Mouse (Mus musculus) heart, embryonic 13.5 days (tissue): ENCODE measurements at regions not wholly inside any gene's neighbourhood (a gene's known extent, or its start where the extent isn't known, plus 50 kb on each side); places are given as distances from the start of the nearest gene placed in this dataset.

Source experiments
- ATAC-seq: fragments of 200-750 bp; cut with Nextera tagmentation; 2 replicates; pipeline ENCODE4 v1.8.0; 2017; ENCODE audit warnings: moderate TSS enrichment; ENCODE audit not compliant: insufficient number of reproducible peaks, low FRiP score, low TSS enrichment; ENCODE audit errors: extremely low read depth
- H3K27ac ChIP-seq: fragments of 300-500 bp; sonication (generic); replicated peaks from 2 replicates; pipeline ENCODE4 v1.5.1; 2015; ENCODE audit warnings: moderate library complexity, mild to moderate bottlenecking, inconsistent platforms
- H3K27me3 ChIP-seq: fragments of 300-500 bp; sonication (generic); replicated peaks from 2 replicates; pipeline ENCODE4 v1.6.1; 2015; ENCODE audit warnings: mild to moderate bottlenecking, inconsistent platforms
- H3K36me3 ChIP-seq: fragments of 300-500 bp; sonication (generic); 2 replicates; pipeline ENCODE4 v1.6.1; 2015; ENCODE audit warnings: mild to moderate bottlenecking, inconsistent platforms
- H3K4me1 ChIP-seq: fragments of 300-500 bp; sonication (generic); 2 replicates; pipeline ENCODE4 v1.6.1; 2015; ENCODE audit warnings: inconsistent platforms
- H3K4me2 ChIP-seq: fragments of 300-500 bp; sonication (generic); 2 replicates; pipeline ENCODE4 v1.6.1; 2015; ENCODE audit warnings: inconsistent platforms, mild to moderate bottlenecking, moderate library complexity
- H3K4me3 ChIP-seq: fragments of 300-500 bp; sonication (generic); 2 replicates; pipeline ENCODE4 v1.5.1; 2015; ENCODE audit warnings: moderate library complexity, mild to moderate bottlenecking, inconsistent platforms
- H3K9ac ChIP-seq: fragments of 300-500 bp; sonication (generic); 2 replicates; pipeline ENCODE4 v1.6.1; 2015; ENCODE audit warnings: inconsistent platforms, mild to moderate bottlenecking, moderate library complexity
- H3K9me3 ChIP-seq: fragments of 300-500 bp; sonication (generic); 2 replicates; pipeline ENCODE4 v1.6.1; 2016; ENCODE audit warnings: inconsistent platforms
- WGBS: fragments of 180-500 bp; shearing (Covaris S2); methylation state at CpG from one replicate; pipeline ENCODE4 v1.1.7; 2015; ENCODE audit warnings: mixed read lengths; 5-methylcytosine and 5-hydroxymethylcytosine counted together

- H3K27me3 ChIP-seq = 0 out of 2 replicates have a peak, but pooled peaks cover 2% of the 10 kb centered on the region
- H3K4me2 ChIP-seq = no peak overlapping the region
- no peak overlapping the region for H3K4me3 ChIP-seq
- H3K9ac ChIP-seq = no peak overlapping the region
- H3K9me3 ChIP-seq = no peaks in the 10 kb centered on the region
- WGBS = 75% methylated on average over 8 of the region's 8 CpGs
- H3K27ac ChIP-seq = no peak overlapping the region
- no peaks in the 10 kb centered on the region for H3K36me3 ChIP-seq
- peaks cover 7% of the 10 kb centered on the region; the same call in 1 of the 2 replicates for H3K4me1 ChIP-seq
- no peak for ATAC-seq
These were observed 56.6 kb upstream of the Rpl38 start for GRCm38 (mm10) chr11:114611690-114612089.

GRCm38 (mm10) chr11:114608009-114608408 is 60.3 kb upstream of the Rpl38 start:
- Histone ChIP-seq H3K9ac (no peak overlapping the region), H3K4me2 (no peak overlapping the region), H3K4me1 (peaks cover 7% of the 10 kb centered on the region; the same call in 1 of the 2 replicates), H3K4me3 (no peak overlapping the region), H3K27me3 (no peaks in the 10 kb centered on the region), H3K9me3 (peaks cover 5% of the 10 kb centered on the region; the same call in 1 of the 2 replicates), H3K27ac (no peak overlapping the region), H3K36me3 (no peaks in the 10 kb centered on the region)
- ATAC-seq = no peak
- 86% methylated on average over 9 of the region's 9 CpGs for WGBS

- no peak for ATAC-seq
- Histone ChIP-seq H3K4me2 (no peak overlapping the region), H3K27ac (no peak overlapping the region), H3K9me3 (peaks cover 7% of the 10 kb centered on the region; the same call in 1 of the 2 replicates), H3K4me1 (no peaks in the 10 kb centered on the region), H3K36me3 (no peaks in the 10 kb centered on the region), H3K27me3 (no peaks in the 10 kb centered on the region), H3K9ac (no peak overlapping the region), H3K4me3 (no peak overlapping the region)
- WGBS = 72% methylated on average over 6 of the region's 6 CpGs
These were observed 65.2 kb upstream of the Rpl38 start for GRCm38 (mm10) chr11:114603108-114603507.

GRCm38 (mm10) chr11:114597225-114597624 is 71.1 kb upstream of the Rpl38 start:
- Histone ChIP-seq H3K4me1 (no peaks in the 10 kb centered on the region), H3K4me2 (no peak overlapping the region), H3K36me3 (no peaks in the 10 kb centered on the region), H3K9me3 (no peaks in the 10 kb centered on the region), H3K4me3 (no peak overlapping the region), H3K27ac (no peak overlapping the region), H3K9ac (no peak overlapping the region), H3K27me3 (no peaks in the 10 kb centered on the region)
- ATAC-seq = no peak
- WGBS = 57% methylated on average over 2 of the region's 2 CpGs

GRCm38 (mm10) chr11:114592961-114593360 is 75.4 kb upstream of the Rpl38 start:
- Histone ChIP-seq H3K4me1 (no peaks in the 10 kb centered on the region), H3K4me3 (no peak overlapping the region), H3K27ac (no peak overlapping the region), H3K27me3 (no peaks in the 10 kb centered on the region), H3K36me3 (no peaks in the 10 kb centered on the region), H3K9ac (no peak overlapping the region), H3K9me3 (no peaks in the 10 kb centered on the region), H3K4me2 (no peak overlapping the region)
- ATAC-seq = no peak
- 67% methylated on average over 9 of the region's 9 CpGs for WGBS

GRCm38 (mm10) chr11:114588554-114588953 is 79.8 kb upstream of the Rpl38 start:
- Histone ChIP-seq H3K36me3 (no peaks in the 10 kb centered on the region), H3K4me1 (no peaks in the 10 kb centered on the region), H3K4me2 (no peak overlapping the region), H3K27ac (no peak overlapping the region), H3K4me3 (no peak overlapping the region), H3K9ac (no peak overlapping the region), H3K27me3 (no peaks in the 10 kb centered on the region), H3K9me3 (no peaks in the 10 kb centered on the region; the same call in 1 of the 2 replicates)
- ATAC-seq = no peak
- WGBS = 63% methylated on average over 9 of the region's 9 CpGs

- ATAC-seq = no peak
- WGBS = 78% methylated on average over 4 of the region's 4 CpGs
- H3K9me3 ChIP-seq = no peaks in the 10 kb centered on the region; the same call in 1 of the 2 replicates
- H3K9ac ChIP-seq = no peak overlapping the region
- no peaks in the 10 kb centered on the region for H3K4me1 ChIP-seq
- no peaks in the 10 kb centered on the region for H3K36me3 ChIP-seq
- no peaks in the 10 kb centered on the region for H3K27me3 ChIP-seq
- no peak overlapping the region for H3K4me2 ChIP-seq
- no peak overlapping the region for H3K4me3 ChIP-seq
- no peak overlapping the region for H3K27ac ChIP-seq
These were observed 80.3 kb upstream of the Rpl38 start for GRCm38 (mm10) chr11:114587986-114588385.

GRCm38 (mm10) chr11:114586400-114586799 is 81.9 kb upstream of the Rpl38 start:
- WGBS = 81% methylated on average over 12 of the region's 12 CpGs
- no peaks in the 10 kb centered on the region for H3K27me3 ChIP-seq

GRCm38 (mm10) chr11:114584804-114585203 is 83.5 kb upstream of the Rpl38 start:
- Histone ChIP-seq H3K36me3 (no peaks in the 10 kb centered on the region), H3K27ac (no peak overlapping the region), H3K9ac (no peak overlapping the region), H3K27me3 (no peaks in the 10 kb centered on the region), H3K4me3 (no peak overlapping the region), H3K4me2 (no peak overlapping the region), H3K9me3 (no peaks in the 10 kb centered on the region; the same call in 1 of the 2 replicates), H3K4me1 (no peaks in the 10 kb centered on the region)
- no peak for ATAC-seq
- WGBS = 68% methylated on average over 6 of the region's 6 CpGs

More at GRCm38 (mm10) chr11:114586400-114586799, 81.9 kb upstream of the Rpl38 start:
- ATAC-seq = no peak
- no peak overlapping the region for H3K27ac ChIP-seq
- H3K36me3 ChIP-seq = no peaks in the 10 kb centered on the region
- no peak overlapping the region for H3K4me3 ChIP-seq
- H3K4me2 ChIP-seq = no peak overlapping the region
- H3K9me3 ChIP-seq = no peaks in the 10 kb centered on the region; the same call in 1 of the 2 replicates
- no peaks in the 10 kb centered on the region for H3K4me1 ChIP-seq
- H3K9ac ChIP-seq = no peak overlapping the region

- no peaks in the 10 kb centered on the region for H3K36me3 ChIP-seq
- no peaks in the 10 kb centered on the region for H3K27me3 ChIP-seq
- no peak overlapping the region for H3K9ac ChIP-seq
- no peaks in the 10 kb centered on the region for H3K4me1 ChIP-seq
- ATAC-seq = no peak
- H3K4me2 ChIP-seq = no peak overlapping the region
- H3K27ac ChIP-seq = no peak overlapping the region
- no peak overlapping the region for H3K4me3 ChIP-seq
- no peaks in the 10 kb centered on the region; the same call in 1 of the 2 replicates for H3K9me3 ChIP-seq
- WGBS = 75% methylated on average over 5 of the region's 5 CpGs
These were observed 84.2 kb upstream of the Rpl38 start for GRCm38 (mm10) chr11:114584146-114584545.

- Histone ChIP-seq H3K27ac (no peak overlapping the region), H3K4me3 (no peak overlapping the region), H3K9ac (no peak overlapping the region), H3K4me2 (no peak overlapping the region), H3K4me1 (no peaks in the 10 kb centered on the region), H3K36me3 (no peaks in the 10 kb centered on the region), H3K9me3 (peaks cover 10% of the 10 kb centered on the region), H3K27me3 (no peaks in the 10 kb centered on the region)
- 59% methylated on average over 2 of the region's 2 CpGs for WGBS
- no peak for ATAC-seq
These were observed 88.3 kb upstream of the Rpl38 start for GRCm38 (mm10) chr11:114579986-114580385.

GRCm38 (mm10) chr11:114578551-114578950 is 89.8 kb upstream of the Rpl38 start:
- H3K9me3 ChIP-seq = peaks cover 10% of the 10 kb centered on the region
- no peaks in the 10 kb centered on the region for H3K36me3 ChIP-seq
- WGBS = 82% methylated on average over 6 of the region's 6 CpGs
- no peaks in the 10 kb centered on the region for H3K27me3 ChIP-seq
- no peak overlapping the region for H3K27ac ChIP-seq
- H3K4me1 ChIP-seq = no peaks in the 10 kb centered on the region
- H3K4me2 ChIP-seq = no peak overlapping the region
- H3K4me3 ChIP-seq = no peak overlapping the region
- H3K9ac ChIP-seq = no peak overlapping the region
- no peak for ATAC-seq
